Mouse (Mus musculus) Patski (cell line): ENCODE measurements around the gene Pom121l2. TPM values are rescaled to one million over a fixed set of nuclear protein-coding genes. Genes with fewer than 3 reads are reported as not detected.
A peak's percentile ranks its signal among the peaks of the same experiment; 100 is the strongest.
"Not testable (repeated sequence)": the region's sequence is repeated elsewhere in the genome, so short reads cannot be mapped to it uniquely, and the experiment has no call there.

Source experiments
- ATAC-seq: fragments of 100-300 bp; one replicate; pipeline ENCODE4 v1.8.0; 2021
- CTCF ChIA-PET: fragments of 350-600 bp; sonication (Branson Sonifier 250); formaldehyde crosslinking; loops from one replicate; lab custom pipeline; 2022; ENCODE audit warnings: inconsistent platforms; lab: Charles Lee
- POLR2A ChIA-PET: fragments of 350-600 bp; sonication (Branson Sonifier 250); formaldehyde crosslinking; loops from one replicate; lab custom pipeline; 2022; ENCODE audit warnings: antibody characterized with exemption, inconsistent platforms; lab: Charles Lee
- DNase-seq: peaks from one replicate; pipeline ENCODE4 v3.0.0-alpha.2; 2011; ENCODE audit warnings: low read depth, low spot score
- H3K27me3 ChIP-seq: fragments of 371-371 bp; one replicate; pipeline ENCODE4 v1.5.1; 2021
- CTCF ChIP-seq: fragments of 100-300 bp; IDR thresholded peaks from one replicate; pipeline ENCODE4 v1.5.1; 2021
- in situ Hi-C: fragments of 300-500 bp; cut with MboI; formaldehyde crosslinking; loops from 3 replicates; pipeline ENCODE4 v1.11.1; 2018; ENCODE audit warnings: low pct_unique_long_range_greater_than_20kb, mixed read lengths
- polyA plus RNA-seq: library from polyadenylated mRNA; unstranded; gene quantifications from one replicate; pipeline ENCODE4 v1.2.3, GENCODE M21; 2021

The Pom121l2 gene
- polyA plus RNA-seq, 1 experiment from 2014 or later: not detected

DNA sequence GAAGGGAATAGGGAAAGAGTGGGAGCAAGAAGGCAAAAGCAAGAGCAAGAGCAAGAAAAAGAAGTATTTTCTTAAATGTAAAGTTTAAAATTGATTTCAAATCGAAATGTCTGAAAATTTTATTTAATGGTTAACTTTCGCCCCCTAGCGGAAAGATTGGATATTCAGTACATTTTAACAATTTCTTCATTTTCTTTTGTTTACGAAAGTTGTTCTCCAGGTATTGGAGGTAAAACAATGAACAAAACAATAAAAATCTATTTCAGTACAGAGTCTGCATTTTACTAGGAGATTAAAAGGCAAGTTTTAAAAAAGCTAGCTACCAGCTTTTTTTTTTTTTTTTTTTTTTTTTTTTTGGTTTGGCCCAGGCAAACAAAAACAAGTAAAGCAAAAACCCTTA is 49.5 kb downstream of the Pom121l2 start:
- TF ChIP-seq CTCF: peak; percentile 43
- H3K27me3 ChIP-seq: no peaks in the 10 kb centered on the region
- in situ Hi-C loops: loop anchor here (10.0 to 25.0 kb wide), 5 partner anchors 296 to 1714 kb away; partner anchors contain the start of genes Hist1h1t, Hist1h2bb, Hist1h3c and Hist1h4c
- ChIA-PET POLR2A (interaction anchor here (0.6 kb wide), 2 partner anchors 12 to 72 kb away, joined by 4 to 5 read pairs; no protein-coding TSS in a partner anchor), CTCF (interaction anchor here (0.6 to 1.6 kb wide), 7 partner anchors 9 to 147 kb away, joined by 3 to 5 read pairs (median 3); no protein-coding TSS in a partner anchor)
- ATAC-seq (no peak), DNase-seq (no peak)

GRCm38 (mm10) chr13:22033741-22034442 is 52.9 kb downstream of the Pom121l2 start:
- ATAC-seq (no peak), DNase-seq (no peak)
- CTCF ChIA-PET: interaction anchor here (1.4 kb wide), 1 partner anchor 10 kb away, joined by 4 read pairs; no protein-coding TSS in a partner anchor
- H3K27me3 ChIP-seq: no peaks in the 10 kb centered on the region
- TF ChIP-seq CTCF: no peak
- POLR2A ChIA-PET: no interaction called here
- in situ Hi-C loops: loop anchor here (10.0 to 25.0 kb wide), 5 partner anchors 299 to 1711 kb away; partner anchors contain the start of genes Hist1h1t, Hist1h2bb, Hist1h3c and Hist1h4c

GRCm38 (mm10) chr13:22034443-22035266 is 53.7 kb downstream of the Pom121l2 start:
- DNase-seq: no peak
- ChIA-PET CTCF (interaction anchor here (1.4 kb wide), 1 partner anchor 9 kb away, joined by 4 read pairs; no protein-coding TSS in a partner anchor), POLR2A (no interaction called here)
- in situ Hi-C loops: loop anchor here (10.0 to 25.0 kb wide), 5 partner anchors 300 to 1710 kb away; partner anchors contain the start of genes Hist1h1t, Hist1h2bb, Hist1h3c and Hist1h4c
- peak; percentile 22 for ATAC-seq
- no peak for TF ChIP-seq CTCF
- H3K27me3 ChIP-seq: no peaks in the 10 kb centered on the region

DNA sequence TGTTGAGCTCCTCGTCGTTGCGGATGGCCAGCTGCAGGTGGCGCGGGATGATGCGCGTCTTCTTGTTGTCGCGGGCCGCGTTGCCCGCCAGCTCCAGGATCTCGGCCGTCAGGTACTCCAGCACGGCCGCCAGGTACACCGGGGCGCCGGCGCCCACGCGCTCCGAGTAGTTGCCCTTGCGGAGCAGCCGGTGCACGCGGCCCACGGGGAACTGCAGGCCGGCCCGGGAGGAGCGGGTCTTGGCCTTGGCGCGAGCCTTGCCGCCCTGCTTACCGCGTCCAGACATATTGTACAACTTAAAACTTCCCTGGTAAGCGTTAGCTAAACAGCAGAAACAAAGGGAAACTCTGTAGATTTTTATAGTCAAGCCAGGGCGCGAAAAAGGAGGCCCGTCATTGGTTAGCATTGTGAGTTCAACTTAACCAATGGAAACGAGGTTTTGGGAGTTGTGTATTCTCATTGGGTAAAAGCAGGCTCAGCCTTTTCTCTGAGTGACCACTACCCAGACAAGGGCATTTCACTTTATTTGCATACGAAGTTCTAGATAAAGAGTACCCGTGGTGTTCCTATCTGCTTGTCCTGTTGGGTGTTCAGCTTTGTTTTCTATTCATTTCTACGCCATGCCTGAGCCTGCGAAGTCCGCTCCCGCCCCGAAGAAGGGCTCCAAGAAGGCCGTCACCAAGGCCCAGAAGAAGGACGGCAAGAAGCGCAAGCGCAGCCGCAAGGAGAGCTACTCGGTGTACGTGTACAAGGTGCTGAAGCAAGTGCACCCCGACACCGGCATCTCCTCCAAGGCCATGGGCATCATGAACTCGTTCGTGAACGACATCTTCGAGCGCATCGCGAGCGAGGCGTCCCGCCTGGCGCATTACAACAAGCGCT is 54.5 kb downstream of the Pom121l2 start, which contains the start of the genes Hist1h2ah and Hist1h2bk:
Hist1h2ah (minus strand) TSS at position 302 of the 882 bp plus-strand sequence.
Hist1h2bk (plus strand) TSS at position 604 of the 882 bp plus-strand sequence.
- POLR2A ChIA-PET, H3K27me3 ChIP-seq: not testable (repeated sequence)
- ATAC-seq (peak; percentile 98), DNase-seq (peak; percentile 89)
- CTCF ChIA-PET: interaction anchor here (0.9 to 1.4 kb wide), 2 partner anchors 8 to 1366 kb away, joined by 3 to 4 read pairs; no protein-coding TSS in a partner anchor
- in situ Hi-C loops: loop anchor here (10.0 to 25.0 kb wide), 5 partner anchors 301 to 1709 kb away; partner anchors contain the start of genes Hist1h1t, Hist1h2bb, Hist1h3c and Hist1h4c

- ATAC-seq (peak; percentile 10), DNase-seq (no peak)
- no peaks in the 10 kb centered on the region for H3K27me3 ChIP-seq
- ChIA-PET POLR2A (no interaction called here), CTCF (interaction anchor here (0.9 kb wide), 1 partner anchor 1365 kb away, joined by 3 read pairs; no protein-coding TSS in a partner anchor)
- in situ Hi-C loops: loop anchor here (10.0 to 25.0 kb wide), 5 partner anchors 302 to 1708 kb away; partner anchors contain the start of genes Hist1h1t, Hist1h2bb, Hist1h3c and Hist1h4c
- TF ChIP-seq CTCF: no peak
Observed at GRCm38 (mm10) chr13:22036149-22036956, 55.4 kb downstream of the Pom121l2 start.

DNA sequence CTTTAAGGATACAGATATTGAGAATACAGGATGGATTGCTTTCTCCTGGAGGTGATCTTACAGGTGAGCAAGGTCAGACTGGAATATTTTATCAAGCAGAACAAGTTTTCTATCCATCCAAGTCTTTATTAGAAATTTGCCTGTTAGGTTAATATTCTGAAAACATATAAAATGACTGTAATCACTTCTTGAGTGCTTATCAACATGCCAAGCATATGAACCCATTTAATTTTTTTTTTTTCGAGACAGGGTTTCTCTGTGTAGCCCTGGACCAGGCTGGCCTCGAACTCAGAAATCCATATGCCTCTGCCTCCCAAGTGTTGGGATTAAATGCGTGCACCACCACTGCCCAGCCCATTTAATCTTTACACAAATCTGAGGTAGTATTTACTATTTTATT is 56.0 kb downstream of the Pom121l2 start:
- POLR2A ChIA-PET: no interaction called here
- H3K27me3 ChIP-seq: no peaks in the 10 kb centered on the region
- ATAC-seq: no peak
- in situ Hi-C loops: loop anchor here (10.0 to 25.0 kb wide), 5 partner anchors 302 to 1708 kb away; partner anchors contain the start of genes Hist1h1t, Hist1h2bb, Hist1h3c and Hist1h4c
- no peak for DNase-seq
- CTCF ChIA-PET: interaction anchor here (1.0 kb wide), 1 partner anchor 1387 kb away, joined by 3 read pairs; no protein-coding TSS in a partner anchor
- no peak for TF ChIP-seq CTCF

DNA sequence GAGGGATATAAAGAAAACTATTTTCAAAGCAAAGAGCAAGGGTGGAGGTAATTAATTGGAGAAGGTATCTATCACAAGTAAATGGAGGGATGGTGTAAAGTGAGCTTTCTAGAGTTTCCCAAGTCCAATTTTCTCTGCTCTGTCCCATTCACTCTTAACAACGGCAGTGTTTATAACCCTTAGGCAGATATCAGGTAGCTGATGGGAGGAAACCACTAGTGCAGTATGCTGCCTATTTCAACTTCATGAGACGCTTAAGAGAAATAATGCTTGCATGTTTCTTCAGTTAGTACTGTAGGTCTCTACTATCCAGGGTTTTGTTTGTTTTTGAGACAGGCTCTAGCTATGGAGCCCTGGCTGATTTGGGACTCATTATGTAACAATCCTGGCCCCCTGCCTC is 56.4 kb downstream of the Pom121l2 start:
- in situ Hi-C loops: loop anchor here (10.0 to 25.0 kb wide), 5 partner anchors 303 to 1707 kb away; partner anchors contain the start of genes Hist1h1t, Hist1h2bb, Hist1h3c and Hist1h4c
- DNase-seq (no peak), ATAC-seq (no peak)
- no peaks in the 10 kb centered on the region for H3K27me3 ChIP-seq
- ChIA-PET CTCF (interaction anchor here (1.0 kb wide), 1 partner anchor 1387 kb away, joined by 3 read pairs; no protein-coding TSS in a partner anchor), POLR2A (no interaction called here)
- TF ChIP-seq CTCF: no peak

Other genes starting within 250 kb of the Pom121l2 start
- gene Hist1h4j, start 246.1 kb upstream of the Pom121l2 start, polyA plus RNA-seq: 1.2 TPM
- gene Hist1h4k, start 230.7 kb upstream of the Pom121l2 start, polyA plus RNA-seq: 6.5 TPM
- not detected for gene Hist1h2ak, start 227.4 kb upstream of the Pom121l2 start, polyA plus RNA-seq
- gene Hist1h2bn, start 227.1 kb upstream of the Pom121l2 start, polyA plus RNA-seq: 4.9 TPM
- gene Hist1h1b, start 200.6 kb upstream of the Pom121l2 start, polyA plus RNA-seq: 1.4 TPM
- gene Hist1h3i, start 197.8 kb upstream of the Pom121l2 start, polyA plus RNA-seq: 1.6 TPM
- 4.5 TPM for gene Hist1h2an, start 194.0 kb upstream of the Pom121l2 start, polyA plus RNA-seq
- gene Hist1h2bp, start 193.7 kb upstream of the Pom121l2 start, polyA plus RNA-seq: 0.45 TPM
- gene Hist1h2bq, start 171.0 kb upstream of the Pom121l2 start, polyA plus RNA-seq: 35.6 TPM
- not detected for gene Hist1h2ao, start 170.7 kb upstream of the Pom121l2 start, polyA plus RNA-seq
- gene Hist1h4m, start 169.4 kb upstream of the Pom121l2 start, polyA plus RNA-seq: 1.0 TPM
- not detected for gene Hist1h4n, start 149.0 kb upstream of the Pom121l2 start, polyA plus RNA-seq
- 0.60 TPM for gene Hist1h2ap, start 147.7 kb upstream of the Pom121l2 start, polyA plus RNA-seq
- gene Hist1h2br, start 147.5 kb upstream of the Pom121l2 start, polyA plus RNA-seq: 36.6 TPM
- 7.7 TPM for gene Zfp184, start 36.1 kb upstream of the Pom121l2 start, polyA plus RNA-seq
- 6.3 TPM for gene Prss16, start 28.5 kb downstream of the Pom121l2 start, polyA plus RNA-seq
- gene Hist1h2ah, start 54.4 kb downstream of the Pom121l2 start, polyA plus RNA-seq: 1.6 TPM
- 15.2 TPM for gene Hist1h2bk, start 54.7 kb downstream of the Pom121l2 start, polyA plus RNA-seq
- 10.2 TPM for gene Hist1h4i, start 60.2 kb downstream of the Pom121l2 start, polyA plus RNA-seq
- gene Hist1h2ag, start 61.8 kb downstream of the Pom121l2 start, polyA plus RNA-seq: not detected
- not detected for gene Hist1h2bj, start 62.0 kb downstream of the Pom121l2 start, polyA plus RNA-seq
- not detected for gene Vmn1r188, start 103.2 kb downstream of the Pom121l2 start, polyA plus RNA-seq
- not detected for gene Vmn1r189, start 124.6 kb downstream of the Pom121l2 start, polyA plus RNA-seq
- gene Vmn1r191, start 202.8 kb downstream of the Pom121l2 start, polyA plus RNA-seq: not detected
- gene Vmn1r192, start 209.9 kb downstream of the Pom121l2 start, polyA plus RNA-seq: not detected
- not detected for gene Vmn1r193, start 242.0 kb downstream of the Pom121l2 start, polyA plus RNA-seq